Mouse (Mus musculus) megakaryocyte, adult 5-6 weeks (primary cell): ENCODE results near the gene Elmo1. TPM values are rescaled to one million over a fixed set of nuclear protein-coding genes. Genes with fewer than 3 reads are reported as not detected.

Experiments
- ATAC-seq: 2 replicates; pipeline ENCODE4 v1.8.0; 2016; ENCODE audit warnings: mild to moderate bottlenecking, inconsistent platforms; ENCODE audit not compliant: poor library complexity, severe bottlenecking
- total RNA-seq, 2 experiments: library from RNA; stranded (forward) in 1 of 2; stranded (reverse) in 1 of 2; fragments of 153-499, 151-499 nt in 1 of 2; fragments of 221-1000, 200-1000 nt in 1 of 2; gene quantifications; 2 replicates each; pipeline versions ENCODE4 v1.2.3 to v1.2.4; 2015 to 2017

Gene Elmo1
- total RNA-seq, 2 experiments from 2014 or later, result 37.1 to 81.4 TPM

DNA sequence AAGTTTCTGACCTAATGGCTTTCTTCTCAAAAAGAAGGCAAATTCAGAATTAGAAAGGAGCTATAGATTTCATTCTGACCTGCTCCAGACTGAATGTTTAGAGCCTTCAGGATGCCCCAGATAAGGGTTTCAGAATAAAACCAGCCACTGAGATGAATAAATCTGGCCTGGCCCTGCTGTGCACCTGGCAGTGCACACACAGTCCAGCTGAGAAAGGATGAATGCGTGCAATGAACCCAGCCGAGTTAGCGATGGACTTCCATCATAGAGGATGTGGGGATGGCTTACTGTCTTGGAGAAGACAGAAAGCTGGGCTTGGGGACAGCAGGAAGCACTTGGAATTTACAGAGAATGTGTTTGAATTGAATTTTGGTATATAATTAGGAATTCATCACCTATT is 413.0 kb downstream of the Elmo1 start:
- no peak for ATAC-seq

DNA sequence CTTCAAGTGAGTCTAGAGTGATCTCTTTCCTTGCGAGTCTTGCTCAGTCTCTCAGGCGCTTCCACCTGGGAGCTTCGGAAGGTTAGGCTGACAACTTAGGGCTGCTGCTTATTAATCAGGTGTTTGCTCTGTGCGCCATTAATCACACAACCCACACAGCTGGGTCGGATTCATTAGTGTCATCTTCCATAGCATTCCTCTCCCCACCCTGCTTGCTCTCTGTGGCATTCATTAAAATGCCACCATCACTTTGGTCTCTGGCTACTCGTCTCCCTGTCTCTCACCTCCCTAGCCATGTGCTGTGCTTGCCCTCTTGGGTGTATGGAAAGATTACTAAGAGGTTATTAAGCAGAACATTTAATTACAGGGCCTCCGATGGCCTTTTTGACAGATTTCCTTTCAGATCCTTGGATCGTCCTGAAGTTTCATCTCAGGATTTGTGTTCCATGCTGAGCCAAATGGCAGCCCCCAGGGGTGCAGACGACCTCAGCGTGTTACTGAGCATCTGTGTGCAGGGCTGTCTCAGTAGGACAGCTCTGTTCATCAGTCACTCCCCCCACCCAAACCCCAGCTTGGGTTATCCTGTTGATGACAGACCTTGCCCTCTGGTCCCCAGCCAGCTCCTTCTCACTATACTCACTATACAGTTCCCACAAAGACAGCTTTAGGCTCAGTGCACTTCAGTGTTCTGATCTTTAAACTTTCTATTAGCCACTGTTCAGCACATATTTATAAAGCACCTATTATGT is 417.2 kb downstream of the Elmo1 start:
- ATAC-seq, result no peak

DNA sequence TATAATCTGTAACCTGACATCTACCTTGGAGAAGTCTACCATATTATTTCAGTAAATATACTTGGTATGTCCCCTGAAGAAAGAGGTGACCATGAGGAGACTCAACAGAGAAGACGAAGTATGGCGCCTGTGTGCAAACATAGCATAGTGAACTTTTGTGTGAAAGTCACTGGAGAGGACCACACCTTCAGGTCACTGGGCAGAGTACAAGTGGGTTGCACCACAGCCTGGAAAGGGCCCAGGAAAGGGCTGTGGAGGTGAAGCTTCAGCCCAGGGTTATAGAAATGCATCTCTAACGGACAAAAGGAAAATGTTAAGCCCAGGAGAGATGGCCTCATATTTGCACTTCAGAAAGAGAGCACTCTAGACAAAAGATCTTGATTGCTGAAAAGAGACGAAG is 420.6 kb downstream of the Elmo1 start:
- no peak for ATAC-seq

GRCm38 (mm10) chr13:20512317-20513240 is 422.2 kb downstream of the Elmo1 start:
- ATAC-seq, result no peak

DNA sequence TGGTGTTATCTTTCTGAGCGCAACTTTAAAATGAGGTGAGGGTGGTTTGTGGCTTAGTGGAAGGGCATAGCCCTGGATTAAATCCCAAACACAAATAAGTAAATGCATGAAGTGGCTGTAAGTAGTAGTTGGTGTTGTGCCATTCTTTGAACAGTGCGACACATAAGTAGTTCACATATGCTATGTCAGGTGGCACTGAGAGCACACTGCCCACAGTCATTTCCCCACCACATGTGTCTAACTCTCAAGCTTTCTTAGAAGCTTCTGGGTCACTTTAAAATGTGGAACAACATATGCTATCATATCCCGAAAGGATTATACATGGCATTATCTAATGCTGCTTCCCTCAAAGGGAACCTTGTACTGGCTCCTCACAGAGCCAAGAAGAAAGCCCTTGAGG is 424.3 kb downstream of the Elmo1 start:
- ATAC-seq, result no peak

GRCm38 (mm10) chr13:20516096-20516495 is 425.7 kb downstream of the Elmo1 start:
- no peak for ATAC-seq

DNA sequence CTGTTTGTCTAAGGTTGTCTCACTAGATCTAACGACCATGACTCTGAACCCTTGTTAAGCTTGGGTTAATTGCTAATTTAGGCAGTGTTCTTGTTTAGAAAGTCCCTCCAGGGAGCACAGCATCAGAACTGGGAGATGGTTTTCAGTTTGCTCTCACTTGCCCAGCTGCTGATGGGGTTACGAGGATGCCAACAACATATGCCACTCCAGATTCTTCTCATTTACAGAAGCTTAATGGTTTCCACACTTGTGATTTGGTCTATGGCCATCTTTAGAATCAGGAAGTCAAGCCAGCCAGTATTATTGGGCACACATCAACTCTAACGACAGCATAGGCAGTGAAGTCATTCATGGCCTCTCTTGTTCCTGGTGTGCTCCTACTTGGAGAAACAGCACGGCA is 427.3 kb downstream of the Elmo1 start:
- ATAC-seq, result no peak

GRCm38 (mm10) chr13:20521492-20521891 is 431.1 kb downstream of the Elmo1 start:
- ATAC-seq, result no peak

GRCm38 (mm10) chr13:20523671-20524070 is 433.3 kb downstream of the Elmo1 start:
- ATAC-seq, result no peak

DNA sequence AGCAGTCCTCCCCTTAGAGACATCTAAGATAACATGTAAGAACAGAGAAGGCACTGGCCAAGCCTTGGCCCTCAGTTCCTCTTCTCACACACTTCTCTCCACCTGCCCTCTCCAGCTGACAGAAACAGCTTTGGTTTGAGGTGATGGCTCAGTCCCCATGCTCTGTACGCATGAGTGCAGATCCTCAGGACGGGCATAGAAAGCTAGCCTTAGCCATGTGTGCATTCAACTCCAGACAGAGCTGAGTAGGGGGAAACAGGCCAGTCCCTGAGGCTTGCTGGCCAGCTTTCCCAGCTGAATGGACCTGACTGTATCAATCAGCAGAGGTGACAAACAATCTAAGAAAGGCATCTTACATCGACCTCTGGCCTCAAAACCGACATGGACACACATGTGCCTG is 435.4 kb downstream of the Elmo1 start:
- no peak for ATAC-seq

DNA sequence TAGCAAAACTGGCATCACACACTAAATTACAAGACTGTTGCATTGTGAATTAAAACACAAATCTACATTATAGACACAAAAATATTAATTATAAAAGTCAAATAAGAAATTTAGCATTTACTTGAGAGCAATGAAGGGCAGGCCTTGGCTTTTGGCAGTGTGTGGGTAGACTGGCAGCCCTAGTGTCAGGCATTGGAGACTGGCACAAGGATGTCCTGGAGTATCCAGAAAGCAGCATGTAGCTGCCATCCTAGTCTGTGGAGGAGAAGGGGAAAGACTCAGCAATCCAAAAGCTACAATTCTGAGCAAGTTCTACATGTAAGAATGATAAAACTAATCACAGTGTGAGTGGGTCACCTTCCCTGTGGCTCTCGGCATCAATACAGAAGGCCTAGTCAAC is 446.7 kb downstream of the Elmo1 start:
- ATAC-seq, result no peak

DNA sequence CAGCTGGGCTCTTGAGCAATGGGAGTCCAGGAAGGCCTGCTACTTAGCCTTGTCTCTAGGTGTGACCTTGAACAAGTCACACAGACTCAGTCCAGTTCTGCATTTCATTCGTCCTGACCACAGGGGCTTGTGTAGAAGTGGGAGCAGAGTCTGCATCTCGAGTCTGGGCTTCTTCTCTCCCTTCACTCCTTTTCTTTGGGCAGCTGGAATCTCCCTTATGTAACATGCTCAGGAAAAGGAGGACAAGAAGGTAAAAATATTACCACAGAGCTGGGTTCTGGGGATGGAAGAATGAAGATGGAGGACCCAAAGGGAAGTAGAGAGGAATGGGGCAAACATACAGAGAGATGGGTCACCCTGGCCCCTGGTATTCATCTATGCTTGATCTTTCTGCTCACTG is 447.1 kb downstream of the Elmo1 start:
- ATAC-seq, result no peak

GRCm38 (mm10) chr13:20538216-20539070 is 448.0 kb downstream of the Elmo1 start:
- ATAC-seq, result no peak

DNA sequence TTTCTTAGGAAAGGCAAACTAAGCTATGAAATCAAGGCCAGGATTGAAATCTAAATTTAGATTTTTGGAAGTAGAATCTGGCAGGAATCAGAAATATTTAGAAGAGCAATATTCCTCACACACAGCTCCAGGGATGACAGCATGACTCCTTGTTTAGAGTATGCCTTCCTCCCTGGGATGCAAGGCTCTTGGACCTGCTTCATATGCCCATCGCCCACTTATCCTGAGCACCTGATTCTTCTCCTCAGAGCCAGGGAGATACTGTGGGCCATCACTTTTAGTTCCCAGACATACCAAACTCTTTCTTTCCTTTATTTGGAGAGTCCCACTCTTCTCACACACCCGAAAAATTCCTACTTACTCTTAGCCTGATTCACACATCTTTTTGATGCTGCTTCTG is 449.2 kb downstream of the Elmo1 start:
- no peak for ATAC-seq

DNA sequence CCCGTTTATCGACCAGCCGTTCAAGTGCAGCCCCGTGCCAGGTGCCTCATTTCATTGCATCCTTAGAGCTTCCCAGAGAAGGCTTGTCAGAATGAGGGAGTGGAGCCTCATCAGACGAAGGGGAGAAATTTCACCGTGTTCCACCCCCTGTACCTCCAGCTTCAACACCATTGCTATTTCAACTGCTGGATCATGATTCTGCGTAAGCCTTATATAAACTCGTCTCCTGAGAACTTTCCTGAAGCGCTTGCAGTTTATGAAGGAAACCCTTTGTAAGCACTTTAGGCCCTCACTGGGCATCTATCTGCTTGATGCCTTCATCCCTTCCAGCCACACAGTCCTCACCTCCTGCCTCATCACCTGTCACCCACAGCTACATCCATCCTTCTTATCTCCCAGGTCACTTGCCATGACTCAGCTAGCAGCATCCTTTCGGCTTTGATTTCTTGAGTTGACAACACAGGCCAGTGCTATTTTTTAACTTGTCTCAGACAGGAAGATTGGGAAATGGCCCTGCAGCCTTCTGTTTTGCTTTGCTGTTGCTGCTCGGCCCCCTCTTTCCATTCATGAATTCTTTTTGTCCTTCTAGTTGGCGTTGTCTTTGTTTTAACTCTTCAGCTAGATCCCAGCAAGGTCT is 456.3 kb downstream of the Elmo1 start:
- no peak for ATAC-seq

DNA sequence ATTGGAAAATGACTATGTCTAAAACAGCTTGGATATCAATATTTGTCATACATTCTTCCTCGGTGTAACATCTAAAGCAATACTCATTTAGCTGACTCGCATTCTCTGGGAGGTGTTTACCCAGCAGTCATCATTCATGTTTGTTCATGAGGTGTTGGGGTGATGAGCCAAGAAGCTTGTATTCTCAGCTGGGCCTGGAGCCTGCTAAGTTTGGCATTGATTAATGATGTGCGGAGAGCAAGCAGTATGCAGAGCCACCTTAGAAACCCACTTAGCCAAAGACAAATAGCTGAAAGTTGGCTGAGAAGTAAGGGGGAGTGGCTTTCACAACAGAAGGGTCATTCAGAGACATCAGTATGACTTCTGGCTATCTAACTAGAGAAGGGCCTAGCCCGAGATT is 459.6 kb downstream of the Elmo1 start:
- no peak for ATAC-seq

GRCm38 (mm10) chr13:20551559-20551958 is 461.2 kb downstream of the Elmo1 start:
- ATAC-seq, result no peak

- ATAC-seq, result no peak
Measured at GRCm38 (mm10) chr13:20555853-20556452, 465.6 kb downstream of the Elmo1 start.

DNA sequence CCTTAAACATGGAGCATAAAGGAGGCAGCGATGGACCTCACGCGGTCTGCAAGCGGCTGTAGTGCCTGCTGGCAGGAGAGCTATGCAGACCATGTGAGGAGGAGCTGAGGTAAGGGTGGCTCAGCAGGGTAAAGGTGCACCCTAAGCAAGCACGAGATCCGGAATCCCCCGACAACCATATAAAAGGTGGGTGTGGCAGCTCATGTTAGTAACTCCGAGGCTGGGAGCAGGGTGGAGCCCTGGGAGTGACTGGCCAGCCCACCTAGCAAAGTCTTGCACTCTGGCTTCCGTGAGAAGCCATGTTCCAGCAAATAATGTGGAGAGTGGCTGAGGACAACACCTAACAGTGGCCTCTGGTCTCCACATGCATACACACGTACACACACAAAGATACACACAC is 466.3 kb downstream of the Elmo1 start:
- ATAC-seq, result no peak

- no peak for ATAC-seq
Measured at GRCm38 (mm10) chr13:20557156-20557555, 466.8 kb downstream of the Elmo1 start.
